Mouse (Mus musculus) urinary bladder, postnatal 36 days (tissue): ENCODE results near the gene Letmd1.
"Not testable (repeated sequence)": the region's sequence is repeated elsewhere in the genome, so short reads cannot be mapped to it uniquely, and the experiment has no call there.

Experiments
- DNase-seq, 2 experiments: peaks; one replicate each; pipeline ENCODE4 v3.0.0; 2022; ENCODE audit warnings: low spot score in 2 of 2, mixed read lengths in 1 of 2

Gene Letmd1

DNA sequence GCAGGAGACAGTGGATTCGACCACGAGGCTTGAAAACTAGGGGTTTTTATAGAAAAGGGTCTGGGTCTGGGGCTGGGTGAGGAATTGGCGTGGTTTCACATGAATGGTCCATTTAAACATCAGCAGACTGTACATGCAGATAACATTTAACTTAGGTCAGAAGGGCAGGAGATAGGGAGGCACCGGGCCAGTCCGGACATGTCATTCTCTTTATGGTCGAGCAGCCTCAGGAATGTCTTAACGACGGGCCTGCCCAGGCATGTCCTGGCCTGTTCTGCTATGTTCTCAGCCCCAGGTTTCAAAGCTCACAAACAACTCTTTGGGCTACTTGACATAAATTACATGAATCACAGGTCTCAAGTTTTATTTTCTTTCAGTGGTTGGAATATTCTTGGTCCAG, 30.7 kb downstream of the Letmd1 start:
- not testable (repeated sequence) for DNase-seq

DNA sequence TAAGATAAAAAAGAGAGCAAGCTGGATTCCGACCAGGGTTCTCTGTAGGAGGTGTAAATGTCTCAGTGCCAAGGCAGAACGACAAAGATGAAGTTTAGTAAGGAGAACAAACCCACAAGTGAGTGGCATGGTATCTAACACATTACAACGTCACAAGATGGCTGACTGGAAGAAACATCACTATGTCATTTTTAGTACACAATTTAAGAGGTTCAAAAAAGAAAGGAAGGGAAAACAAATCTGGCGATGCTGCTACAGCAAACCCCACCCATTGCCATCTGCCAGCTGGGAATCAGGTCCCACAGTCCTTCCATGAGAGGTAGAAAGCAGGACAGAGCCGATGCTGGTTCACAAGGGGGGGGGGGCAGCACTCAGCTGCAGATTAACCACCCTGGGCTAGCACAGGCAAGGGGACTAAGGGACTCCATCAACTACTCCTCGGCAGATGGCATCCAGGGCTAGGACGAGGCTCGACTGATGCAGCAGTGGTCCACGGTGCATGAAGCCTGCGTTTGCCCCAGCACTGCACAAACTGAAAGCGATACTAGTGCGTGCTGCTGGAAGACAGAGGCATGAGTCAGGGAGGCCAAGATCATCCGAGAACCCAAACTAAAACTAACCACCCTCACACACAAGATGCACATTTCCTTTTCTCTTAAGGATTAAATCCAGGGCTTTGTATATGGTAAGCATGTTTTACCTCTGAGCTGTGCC, 39.8 kb downstream of the Letmd1 start:
- DNase-seq: no peak

DNA sequence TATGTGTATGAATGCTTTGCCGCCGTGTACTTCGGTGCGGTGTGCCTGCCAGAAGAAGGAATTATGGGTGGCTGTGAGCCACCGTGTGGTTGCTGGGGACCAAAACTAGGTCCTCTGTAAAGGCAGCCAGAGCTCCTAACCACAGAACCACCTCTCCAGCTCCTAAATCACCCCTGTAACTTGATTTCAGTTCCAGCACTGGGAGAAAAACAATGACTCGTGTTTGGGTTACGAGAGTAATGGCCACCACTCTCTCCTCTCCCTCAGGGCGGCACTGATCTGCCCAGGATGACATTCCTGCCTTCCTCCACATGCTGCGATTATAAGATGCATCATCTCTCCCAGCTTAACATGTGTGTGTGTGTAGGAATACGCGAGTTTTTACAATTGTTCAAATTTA, 41.2 kb downstream of the Letmd1 start:
- DNase-seq: no peak

DNA sequence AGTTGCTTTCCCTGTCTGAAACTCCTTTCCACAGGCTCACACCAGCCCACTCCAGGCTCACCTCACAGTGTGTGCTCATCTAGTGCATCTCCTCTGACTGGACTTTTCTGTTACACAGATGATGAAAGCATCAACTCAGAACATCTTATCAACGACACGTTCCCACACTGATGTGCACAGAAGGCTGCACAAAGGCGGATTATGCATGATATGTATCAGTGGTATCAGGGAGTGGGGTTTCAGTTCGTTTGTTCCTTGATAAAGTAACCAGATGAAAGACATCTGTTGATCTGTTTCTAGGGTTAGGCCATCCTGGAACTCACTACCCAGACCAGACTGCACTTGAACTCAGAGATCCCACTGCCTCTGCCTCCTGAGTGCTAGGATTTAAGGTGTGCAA, 44.6 kb downstream of the Letmd1 start:
- no peak for DNase-seq

DNA sequence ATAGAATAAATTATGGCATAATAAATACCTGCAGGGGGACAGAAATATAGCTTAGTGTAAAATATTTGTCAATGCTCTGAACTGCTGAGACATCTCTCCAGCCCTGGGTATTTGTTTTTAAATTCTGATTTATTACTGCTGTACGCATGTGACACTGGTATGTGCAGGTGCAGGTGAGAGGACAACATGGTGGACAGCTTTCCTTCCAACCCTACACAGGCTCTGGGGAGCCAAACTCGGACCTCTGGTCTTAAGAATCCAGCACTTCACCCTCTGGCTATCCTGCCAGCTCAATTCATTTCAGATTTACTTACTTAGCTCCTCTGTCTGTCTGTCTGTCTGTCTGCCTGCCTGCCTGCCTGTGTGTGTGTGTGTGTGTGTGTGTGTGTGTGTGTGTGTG, 46.3 kb downstream of the Letmd1 start:
- DNase-seq: no peak

DNA sequence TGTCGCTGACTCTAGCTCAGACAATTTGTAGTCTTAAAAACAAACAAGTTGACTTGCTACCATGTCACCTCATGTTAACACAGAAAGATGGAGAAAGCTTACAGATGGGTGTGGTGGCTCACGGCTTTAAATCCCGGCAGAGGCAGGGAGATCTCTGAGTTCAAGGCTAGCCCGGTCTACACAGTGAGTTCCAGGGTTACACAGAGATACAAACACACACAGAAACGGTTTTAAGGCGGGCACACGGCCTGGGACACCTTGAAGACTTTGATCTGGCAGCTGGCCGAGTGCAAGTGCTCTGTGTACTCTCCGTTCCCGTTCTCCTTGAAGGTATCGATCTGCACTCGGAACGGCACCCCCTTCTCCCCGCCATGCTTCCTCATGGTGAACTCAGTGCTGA, 51.5 kb downstream of the Letmd1 start:
- DNase-seq: no peak

DNA sequence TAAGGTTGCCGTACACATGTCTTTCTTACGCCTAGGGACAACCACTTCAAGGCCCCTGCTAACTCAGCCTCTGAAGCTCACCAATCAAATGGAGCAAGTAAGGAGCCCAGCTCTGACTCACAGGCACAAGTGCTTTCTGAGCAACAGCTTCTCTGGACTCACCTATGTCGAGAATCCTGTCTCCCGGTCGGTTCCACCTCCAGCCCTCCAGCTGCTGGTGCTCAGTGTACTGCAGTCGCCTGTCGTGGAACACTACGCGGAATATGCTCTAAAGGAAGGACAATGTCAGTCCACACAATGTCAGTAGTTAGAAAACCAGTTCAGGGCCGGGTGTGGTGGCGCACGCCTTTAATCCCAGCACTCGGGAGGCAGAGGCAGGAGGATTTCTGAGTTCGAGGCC, 56.6 kb downstream of the Letmd1 start:
- no peak for DNase-seq

DNA sequence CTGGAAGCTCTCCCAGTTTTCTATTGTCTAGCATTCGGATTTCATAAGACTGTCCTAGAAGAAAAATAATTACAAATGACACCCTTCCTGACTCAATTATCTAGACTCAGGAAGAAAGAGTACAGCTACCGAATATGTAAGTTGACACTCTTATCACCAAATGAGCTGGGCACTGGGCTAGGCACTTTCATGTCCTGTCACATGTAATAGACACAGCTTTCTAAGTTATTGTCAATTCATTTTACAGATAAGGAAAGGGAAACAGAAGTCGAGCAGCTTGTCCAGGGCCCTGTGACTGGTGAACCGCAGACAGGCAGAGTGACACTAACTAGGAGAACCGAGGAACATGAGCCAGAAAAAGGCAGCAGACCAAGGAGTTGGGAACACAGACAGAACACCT, 59.1 kb downstream of the Letmd1 start:
- DNase-seq: no peak
